Mouse (Mus musculus) common myeloid progenitor, adult 5-6 weeks (primary cell): Measurements from ENCODE around the gene Flvcr1. TPM values are rescaled to one million over a fixed set of nuclear protein-coding genes. Genes with fewer than 3 reads are reported as not detected.
"Not testable (repeated sequence)": the region's sequence is repeated elsewhere in the genome, so short reads cannot be mapped to it uniquely, and the experiment has no call there.

Experiments
- ATAC-seq: replicated peaks from 2 replicates; pipeline ENCODE4 v1.8.0; 2016; ENCODE audit warnings: low read depth, mild to moderate bottlenecking, moderate TSS enrichment, inconsistent platforms; ENCODE audit not compliant: poor library complexity, severe bottlenecking
- total RNA-seq: library from RNA; stranded (forward); fragments of 200-1000, 187-1606 nt; gene quantifications from 2 replicates; pipeline ENCODE4 v1.2.3, GENCODE M21; 2017

The Flvcr1 gene
- total RNA-seq, 1 experiment from 2014 or later = 26.6 TPM

GRCm38 (mm10) chr1:191042688-191043087 is 16.7 kb upstream of the Flvcr1 start:
- ATAC-seq = no peak

- ATAC-seq = no peak
Observed at GRCm38 (mm10) chr1:191042106-191042505, 16.1 kb upstream of the Flvcr1 start.

GRCm38 (mm10) chr1:191041352-191041751 is 15.4 kb upstream of the Flvcr1 start:
- ATAC-seq = no peak

- no peak for ATAC-seq
Observed at GRCm38 (mm10) chr1:191037999-191038398, 12.0 kb upstream of the Flvcr1 start.

DNA sequence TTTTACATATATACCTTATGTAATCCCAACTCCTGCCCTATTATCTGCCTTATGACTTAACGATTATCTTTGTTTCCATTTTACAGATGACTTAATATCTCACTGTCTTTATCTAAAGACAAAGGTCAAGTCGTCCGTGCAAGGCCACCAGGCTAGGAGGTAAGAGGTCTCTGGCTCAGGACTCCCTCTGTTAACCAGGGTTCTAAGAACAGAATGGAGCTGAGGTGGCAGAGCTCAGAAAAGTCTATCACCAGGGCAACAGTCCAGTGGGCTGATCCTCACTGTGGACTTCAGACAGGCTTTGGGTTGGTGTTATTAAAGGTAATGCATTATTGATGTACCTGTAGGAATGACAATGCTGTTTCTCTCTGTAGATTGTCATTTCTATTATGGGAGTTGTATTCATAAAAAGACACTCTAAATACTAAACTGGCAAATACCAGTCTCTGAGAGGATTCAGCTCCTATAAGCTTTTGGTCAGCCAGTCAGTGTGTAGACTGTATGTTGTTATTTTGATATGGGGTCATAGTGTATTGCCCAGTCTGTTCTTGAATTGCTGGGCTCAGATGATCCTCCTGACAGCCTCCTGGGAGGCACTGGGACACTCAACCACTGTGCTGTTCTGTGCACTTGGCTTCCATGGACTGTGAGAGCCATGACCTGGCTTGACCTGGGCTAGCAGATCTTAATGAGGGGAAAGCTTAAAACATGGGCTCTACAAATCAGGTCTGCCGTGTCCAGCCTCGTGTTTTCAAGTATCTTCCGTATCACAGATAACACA is 10.8 kb upstream of the Flvcr1 start, which contains the start of gene Spata45:
TSS of gene Spata45 (plus strand) at position 86 of the 781 bp plus-strand sequence.
- ATAC-seq = no peak

- ATAC-seq = no peak
Observed at GRCm38 (mm10) chr1:191035649-191036048, 9.7 kb upstream of the Flvcr1 start.

DNA sequence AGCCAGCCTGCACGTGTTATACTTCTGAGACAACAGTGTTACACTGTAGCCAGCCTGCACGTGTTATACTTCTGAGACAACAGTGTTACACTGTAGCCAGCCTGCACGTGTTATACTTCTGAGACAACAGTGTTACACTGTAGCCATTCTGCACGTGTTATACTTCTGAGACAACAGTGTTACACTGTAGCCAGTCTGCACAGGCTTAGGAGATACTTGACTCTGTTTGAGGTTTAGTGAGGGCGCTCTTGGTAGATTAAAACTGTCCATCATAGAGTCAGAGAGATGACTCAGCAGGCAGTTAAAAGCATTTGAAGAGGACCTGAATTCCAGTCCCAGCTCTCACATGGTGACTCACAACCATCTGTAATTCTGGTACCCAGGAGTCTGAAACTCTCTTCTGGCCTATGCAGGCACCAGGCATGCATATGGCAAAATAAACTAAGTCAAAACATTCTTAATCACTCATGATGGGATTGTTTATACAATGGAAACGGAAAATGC is 5.0 kb upstream of the Flvcr1 start:
- not testable (repeated sequence) for ATAC-seq

- no peak for ATAC-seq
Observed at GRCm38 (mm10) chr1:191030182-191030581, 4.2 kb upstream of the Flvcr1 start.

DNA sequence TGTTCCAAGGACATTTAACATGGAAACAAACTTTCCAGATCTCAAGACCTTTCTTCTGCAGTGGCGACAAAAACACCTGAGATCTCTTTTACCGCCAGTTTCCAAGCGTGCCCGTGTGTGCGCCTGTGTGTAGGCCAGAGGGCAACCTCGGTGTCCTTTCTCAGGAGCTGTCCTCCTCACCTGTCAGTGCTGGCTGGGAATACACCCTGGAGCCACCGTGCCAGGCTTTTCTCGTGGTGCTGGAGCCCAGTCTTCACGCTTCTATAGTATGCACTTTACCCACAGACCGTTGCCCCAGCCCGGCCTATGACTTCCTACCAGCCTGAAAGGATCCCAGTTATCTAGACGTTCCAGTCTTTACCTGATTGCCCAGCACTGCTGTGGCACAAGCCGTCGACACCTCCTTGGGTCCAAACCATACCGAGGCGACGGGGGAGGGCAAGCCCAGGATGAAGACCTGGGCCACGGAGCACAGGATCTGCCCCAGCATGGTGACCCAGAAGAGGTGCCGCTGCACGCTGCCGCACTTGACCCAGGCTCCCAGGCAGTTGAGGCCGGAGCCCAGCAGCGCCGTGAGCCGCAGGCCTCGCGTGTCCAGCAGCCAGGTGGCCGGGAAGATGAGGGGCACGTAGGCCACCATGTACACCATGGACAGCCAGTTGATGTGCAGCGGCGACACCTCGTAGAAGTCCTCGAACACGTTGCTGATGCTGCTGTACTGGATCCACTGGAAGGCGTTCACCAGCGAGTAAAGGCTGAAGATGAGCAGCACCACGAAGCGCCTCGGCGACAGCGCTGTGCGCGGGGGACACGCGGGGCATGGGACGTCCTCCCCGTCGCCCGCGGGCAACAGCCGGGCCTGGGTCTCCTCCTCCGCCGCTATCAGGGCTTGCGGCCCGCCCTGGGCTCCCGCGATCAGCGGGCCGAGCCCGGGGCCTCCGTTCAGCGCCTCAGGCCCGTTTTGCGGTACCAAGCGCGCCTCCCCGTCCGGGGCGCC is 644 bp downstream of the Flvcr1 start:
- no peak for ATAC-seq

- ATAC-seq = not testable (repeated sequence)
Observed at GRCm38 (mm10) chr1:191023806-191024205, 2.2 kb downstream of the Flvcr1 start.

- no peak for ATAC-seq
Observed at GRCm38 (mm10) chr1:191023140-191023539, 2.8 kb downstream of the Flvcr1 start.

GRCm38 (mm10) chr1:191021016-191021415 is 4.9 kb downstream of the Flvcr1 start:
- no peak for ATAC-seq

DNA sequence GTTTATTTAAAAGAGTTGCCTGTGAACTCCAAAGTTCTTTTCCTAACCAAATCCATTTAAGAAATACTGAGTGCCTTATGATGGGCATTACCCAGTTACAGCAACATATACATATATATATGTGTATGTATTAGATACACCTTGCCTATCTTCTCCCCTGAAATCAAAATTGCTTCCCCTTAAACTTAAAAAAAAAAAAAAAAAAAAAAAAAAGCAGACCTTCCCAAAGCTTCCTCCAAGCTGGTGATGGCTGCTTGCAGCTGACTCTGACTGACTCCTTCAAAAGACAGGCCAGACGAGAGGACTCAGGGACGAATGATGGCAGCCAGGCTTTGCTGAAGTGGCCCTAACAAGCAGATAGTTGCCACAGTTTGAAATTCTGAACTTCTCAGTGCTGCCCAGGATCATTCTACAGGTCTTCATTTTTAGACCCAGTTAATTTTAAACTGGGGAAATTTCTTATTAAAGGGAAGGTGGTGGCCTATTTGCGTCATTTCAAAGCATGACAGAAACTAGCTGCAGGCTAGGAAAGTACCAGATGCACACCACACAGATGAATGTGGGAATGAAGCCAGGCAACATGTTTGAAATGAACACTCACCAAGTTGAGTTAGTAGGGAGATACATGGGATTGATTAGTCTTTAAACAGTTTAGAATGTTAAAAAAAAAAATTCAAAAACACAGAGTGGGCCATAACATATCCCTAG is 5.6 kb downstream of the Flvcr1 start:
- ATAC-seq = no peak

GRCm38 (mm10) chr1:191019803-191020202 is 6.2 kb downstream of the Flvcr1 start:
- no peak for ATAC-seq

DNA sequence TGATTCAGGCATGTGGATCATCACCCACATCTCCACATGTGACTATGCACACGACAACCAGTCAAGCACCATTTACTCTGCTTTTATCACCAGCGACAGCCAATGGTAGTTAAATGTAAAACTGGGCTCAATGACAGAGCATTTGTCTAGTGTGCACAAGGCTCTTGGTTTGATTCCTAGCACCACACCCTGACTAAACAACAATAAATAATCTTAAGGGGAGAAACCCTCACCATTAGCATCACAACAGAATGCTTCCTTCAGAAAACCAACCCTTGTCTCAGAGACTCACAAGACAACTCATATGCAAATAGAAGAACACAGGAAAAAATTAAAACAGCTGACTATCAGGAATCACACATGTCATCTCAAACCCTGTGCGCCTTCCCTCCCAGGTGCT is 11.7 kb downstream of the Flvcr1 start:
- ATAC-seq = no peak

DNA sequence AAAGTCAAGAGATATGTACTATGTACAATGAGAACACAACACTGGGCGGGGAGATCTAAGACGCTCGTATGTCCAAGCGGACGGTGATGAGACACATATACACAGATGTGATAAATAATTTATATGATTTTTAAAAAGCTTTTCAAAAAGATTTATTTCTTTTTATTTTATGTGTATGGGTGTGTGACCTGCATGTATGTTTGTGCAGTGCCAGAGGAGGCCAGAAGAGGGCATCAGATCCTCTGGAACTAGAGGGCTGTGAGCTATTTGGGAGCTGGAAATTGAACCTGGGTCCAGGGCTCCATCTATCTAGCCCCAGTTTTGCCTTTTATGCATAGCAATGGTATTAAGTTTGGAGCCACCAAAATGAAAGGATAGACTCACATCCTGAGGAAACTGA is 17.3 kb downstream of the Flvcr1 start:
- no peak for ATAC-seq

- peak; percentile 83 for ATAC-seq
Observed at GRCm38 (mm10) chr1:191002201-191002600, 23.8 kb downstream of the Flvcr1 start.

DNA sequence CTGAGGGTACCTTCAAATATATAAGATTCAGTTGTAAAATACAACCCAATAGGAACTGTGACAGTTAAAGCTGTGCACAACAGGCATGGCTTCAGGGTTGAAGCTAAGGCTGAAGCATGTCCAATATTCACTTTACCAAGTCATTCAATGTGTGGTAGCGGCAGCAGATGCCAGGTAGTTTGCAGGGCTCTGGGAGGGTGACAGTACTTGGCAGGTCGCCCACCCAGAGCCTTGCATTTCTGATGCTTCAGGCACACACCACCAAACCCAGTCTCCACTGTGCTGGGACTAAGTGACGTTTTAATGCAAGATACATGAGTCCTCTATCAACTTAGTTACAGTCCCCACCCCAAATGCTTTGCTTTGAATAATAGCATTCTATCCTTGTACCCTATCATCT is 25.3 kb downstream of the Flvcr1 start:
- no peak for ATAC-seq

DNA sequence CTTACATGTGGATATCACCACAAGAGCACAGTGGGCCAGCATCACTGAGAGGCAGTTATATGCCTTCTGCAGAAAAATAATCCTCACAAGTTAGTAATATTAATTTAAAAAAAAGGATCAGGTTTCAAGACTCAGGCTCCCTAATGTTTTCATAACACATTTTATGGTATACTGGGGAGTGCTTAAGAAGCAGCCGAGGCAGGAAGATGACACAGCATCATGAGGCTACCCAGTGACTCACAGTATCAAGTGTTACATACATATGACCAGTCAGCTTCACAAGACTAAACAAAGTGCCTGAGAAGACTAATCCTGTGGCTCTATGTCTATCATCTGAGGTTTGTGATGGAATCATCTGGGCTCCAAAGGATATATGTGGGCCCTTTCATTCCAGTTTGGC is 27.9 kb downstream of the Flvcr1 start:
- ATAC-seq = no peak

DNA sequence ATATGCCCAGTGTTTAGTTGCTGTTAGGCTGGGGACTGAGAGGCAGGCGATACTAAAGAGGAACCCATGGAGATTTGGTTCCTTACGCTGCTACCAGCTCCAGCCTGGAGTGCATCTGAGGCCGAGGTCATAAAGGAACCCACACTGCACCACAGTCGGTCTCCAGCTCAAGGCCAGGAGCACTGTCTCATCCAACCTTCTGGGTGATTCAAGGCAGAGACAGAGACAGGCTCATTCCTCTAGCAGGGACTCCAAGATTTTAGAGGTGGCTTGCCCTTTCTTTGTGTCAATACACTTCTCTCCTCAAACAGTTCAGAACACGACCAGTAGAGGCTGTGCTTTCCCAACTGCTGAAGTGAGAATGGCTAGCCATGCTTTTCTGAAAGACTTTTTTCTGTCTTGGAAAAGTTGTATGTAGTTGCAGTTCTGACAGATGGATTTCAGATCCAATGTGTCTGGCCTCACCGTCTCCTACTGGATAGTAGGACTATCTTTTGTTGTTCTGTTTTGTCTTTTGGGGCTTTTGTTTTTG is 29.5 kb downstream of the Flvcr1 start:
- ATAC-seq = no peak
